Mouse (Mus musculus) E14TG2a.4 (cell line): ENCODE results near the gene Gm13083.
"Not testable (repeated sequence)": the region's sequence is repeated elsewhere in the genome, so short reads cannot be mapped to it uniquely, and the experiment has no call there.

ENCODE experiments used
- H3K27me3 ChIP-seq: 2 replicates; pipeline ENCODE4 v1.6.1; 2014; ENCODE audit warnings: low read length, control low read depth; ENCODE audit not compliant: insufficient read depth
- H3K36me3 ChIP-seq: 2 replicates; pipeline ENCODE4 v1.6.1; 2014; ENCODE audit warnings: low read length, control low read depth; ENCODE audit not compliant: insufficient read depth
- H3K4me1 ChIP-seq: replicated peaks from 2 replicates; pipeline ENCODE4 v1.6.1; 2014; ENCODE audit warnings: low read depth, low read length, control low read depth
- H3K4me3 ChIP-seq: replicated peaks from 2 replicates; pipeline ENCODE4 v1.5.1; 2014; ENCODE audit warnings: mild to moderate bottlenecking, low read length
- H3K9me3 ChIP-seq: 2 replicates; pipeline ENCODE4 v1.6.1; 2014; ENCODE audit warnings: low read length, control low read depth

The Gm13083 gene

GRCm38 (mm10) chr4:143614703-143615102 is at the start of gene Gm13083:
Gene Gm13083, plus strand, starts transcription at chr4:143615003.
- H3K4me3 ChIP-seq, H3K4me1 ChIP-seq, H3K9me3 ChIP-seq, H3K27me3 ChIP-seq, H3K36me3 ChIP-seq: not testable (repeated sequence)

- not testable (repeated sequence) for H3K4me1 ChIP-seq, H3K9me3 ChIP-seq, H3K36me3 ChIP-seq, H3K27me3 ChIP-seq, H3K4me3 ChIP-seq
These were observed 2.9 kb upstream of the Gm13083 start for GRCm38 (mm10) chr4:143611927-143612326.

DNA sequence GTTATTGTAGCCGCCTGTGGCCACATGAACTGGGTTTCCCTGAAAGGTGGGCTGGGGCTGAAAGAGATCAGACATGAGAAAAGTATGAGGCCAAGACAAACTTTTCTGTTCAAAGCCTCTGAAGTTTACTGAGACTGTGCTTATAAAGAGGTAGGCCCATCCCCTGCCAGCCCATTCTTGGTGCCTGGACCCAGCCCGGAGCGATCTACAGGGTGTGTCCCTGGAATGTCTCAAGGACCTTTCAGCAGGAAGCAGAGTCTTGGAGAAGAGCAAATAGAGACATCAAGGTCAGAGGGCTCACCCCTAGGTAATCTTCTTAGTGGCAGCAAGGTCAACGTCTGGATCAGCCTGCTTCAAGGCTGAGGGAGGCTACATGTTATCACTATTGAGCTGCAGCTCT is 3.3 kb downstream of the Gm13083 start:
- H3K27me3 ChIP-seq, H3K4me3 ChIP-seq, H3K9me3 ChIP-seq, H3K36me3 ChIP-seq, H3K4me1 ChIP-seq: not testable (repeated sequence)

DNA sequence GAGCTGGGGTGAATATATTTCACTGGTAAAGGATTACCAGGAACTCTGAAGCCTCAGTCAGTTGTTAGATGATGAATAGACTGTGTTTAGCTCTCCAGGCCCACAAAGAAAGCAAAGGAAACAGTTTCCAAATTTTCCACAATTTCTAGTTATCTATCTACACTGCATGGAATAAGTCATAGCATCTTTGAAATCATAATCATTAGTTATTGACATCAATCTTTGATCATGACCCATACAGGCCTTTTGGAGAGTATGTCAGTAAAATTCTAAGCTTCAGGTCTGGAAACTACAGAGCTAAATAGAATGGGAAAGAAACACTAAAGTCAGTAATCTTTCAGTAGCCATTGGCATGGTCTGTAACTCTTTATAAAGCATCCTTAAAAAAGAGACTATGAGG is 42.3 kb downstream of the Gm13083 start, which contains the start of gene Gm13088:
Gene Gm13088 (minus strand): TSS at position 101 of the 400 bp plus-strand sequence.
- not testable (repeated sequence) for H3K4me1 ChIP-seq, H3K4me3 ChIP-seq, H3K9me3 ChIP-seq, H3K36me3 ChIP-seq, H3K27me3 ChIP-seq
